Mouse (Mus musculus) cortical plate, adult 2 months (tissue): ENCODE measurements around the gene Ripply1. TPM values are rescaled to one million over a fixed set of nuclear protein-coding genes. Genes with fewer than 3 reads are reported as not detected.
A peak's percentile ranks its signal among the peaks of the same experiment; 100 is the strongest.
"Not testable (repeated sequence)": the region's sequence is repeated elsewhere in the genome, so short reads cannot be mapped to it uniquely, and the experiment has no call there.

Source experiments
- H3K27ac ChIP-seq: fragments of 200-500 bp; 2 replicates; pipeline ENCODE4 v1.5.1; 2012; ENCODE audit warnings: low read length, control low read depth, inconsistent platforms; ENCODE audit not compliant: insufficient read depth
- H3K4me1 ChIP-seq: fragments of 200-500 bp; 2 replicates; pipeline ENCODE4 v1.6.1; 2011; ENCODE audit warnings: low read length; ENCODE audit not compliant: control insufficient read depth, insufficient read depth
- H3K4me3 ChIP-seq: fragments of 200-500 bp; 2 replicates; pipeline ENCODE4 v1.5.1; 2011; ENCODE audit warnings: mild to moderate bottlenecking, low read length, control low read depth; ENCODE audit not compliant: insufficient read depth
- CTCF ChIP-seq: fragments of 200-500 bp; IDR thresholded peaks from 2 replicates; pipeline ENCODE4 v1.5.1; 2011; ENCODE audit warnings: mild to moderate bottlenecking, control low read depth, low read length; ENCODE audit not compliant: insufficient read depth; ENCODE audit errors: extremely low read depth
- POLR2A ChIP-seq: fragments of 200-500 bp; IDR thresholded peaks from 2 replicates; pipeline ENCODE4 v1.6.1; 2011; ENCODE audit warnings: mild to moderate bottlenecking, low read length, control low read depth; ENCODE audit not compliant: insufficient read depth; ENCODE audit errors: extremely low read depth
- polyA plus RNA-seq: library from polyadenylated mRNA; depleted of rRNA; stranded (reverse); fragments of >200 nt; gene quantifications from 2 replicates; pipeline ENCODE4 v1.2.3, GENCODE M21; 2012

Gene Ripply1
- polyA plus RNA-seq, 1 experiment, result not detected

DNA sequence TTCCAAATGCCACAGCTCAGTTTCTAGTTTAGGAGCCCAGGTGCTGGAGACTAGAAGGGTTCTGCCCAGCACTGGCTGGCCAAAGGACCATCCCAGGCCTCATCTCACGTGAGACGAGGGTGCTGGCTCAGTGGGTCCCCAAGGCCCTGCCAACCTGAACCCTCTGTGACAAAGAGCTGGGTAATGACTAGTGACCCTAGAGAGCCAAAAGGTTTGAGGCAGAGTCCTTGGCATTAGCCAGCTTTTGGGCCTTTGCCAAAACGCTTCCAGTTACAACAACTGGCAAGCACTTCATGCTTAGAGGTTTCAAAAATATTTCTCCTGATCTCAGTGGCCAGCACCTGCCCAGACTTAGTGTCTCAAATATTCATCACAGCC, 881 bp upstream of the Ripply1 start:
- no peaks in the 10 kb centered on the region for H3K4me1 ChIP-seq
- H3K4me3 ChIP-seq, result no peak overlapping the region
- TF ChIP-seq CTCF (no peak), POLR2A (no peak)
- H3K27ac ChIP-seq, result no peak overlapping the region

DNA sequence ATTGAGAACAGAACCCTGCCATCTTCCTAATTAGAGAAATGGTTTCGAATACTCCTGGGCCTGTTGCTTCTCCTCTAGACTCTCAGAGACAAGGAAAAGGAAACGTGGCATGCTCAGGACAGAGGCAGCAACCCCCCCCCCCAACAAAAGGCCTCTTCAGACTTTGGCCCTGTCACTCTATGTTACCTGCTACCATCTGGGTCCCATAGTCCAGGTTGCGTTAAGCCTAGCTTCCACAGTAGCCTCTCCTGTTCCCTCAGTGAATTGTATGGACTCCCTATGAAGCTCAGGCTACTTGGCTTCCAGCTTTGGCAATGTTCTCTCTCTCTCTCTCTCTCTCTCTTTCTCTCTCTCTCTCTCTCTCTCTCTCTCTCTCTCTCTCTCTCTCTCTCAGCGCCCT, 590 bp downstream of the Ripply1 start:
- Histone ChIP-seq H3K4me3 (no peak overlapping the region), H3K27ac (no peak overlapping the region), H3K4me1 (no peaks in the 10 kb centered on the region)
- no peak for TF ChIP-seq POLR2A
- TF ChIP-seq CTCF, result no peak

DNA sequence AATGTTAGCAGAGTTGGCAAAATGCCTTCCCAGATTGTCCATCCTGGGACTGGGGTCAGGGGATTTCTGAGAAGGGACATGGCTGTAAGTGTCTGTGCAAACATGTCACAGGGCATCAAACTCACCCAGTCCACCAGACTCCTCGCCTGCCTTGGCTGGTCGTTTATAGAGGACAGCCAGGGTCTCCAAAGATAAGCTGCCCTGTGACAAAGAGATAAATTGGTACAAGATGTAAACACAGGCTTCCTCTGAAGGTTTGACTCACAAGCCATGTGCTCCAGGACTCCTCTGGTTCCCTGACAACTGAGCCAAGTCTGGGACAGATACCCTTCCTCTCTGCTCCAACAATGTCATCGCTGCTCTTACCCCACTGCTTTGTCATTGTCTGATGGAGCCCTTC, 1.2 kb downstream of the Ripply1 start:
- TF ChIP-seq CTCF (no peak), POLR2A (no peak)
- no peak overlapping the region for H3K4me3 ChIP-seq
- H3K27ac ChIP-seq, result no peak overlapping the region
- H3K4me1 ChIP-seq, result no peaks in the 10 kb centered on the region

DNA sequence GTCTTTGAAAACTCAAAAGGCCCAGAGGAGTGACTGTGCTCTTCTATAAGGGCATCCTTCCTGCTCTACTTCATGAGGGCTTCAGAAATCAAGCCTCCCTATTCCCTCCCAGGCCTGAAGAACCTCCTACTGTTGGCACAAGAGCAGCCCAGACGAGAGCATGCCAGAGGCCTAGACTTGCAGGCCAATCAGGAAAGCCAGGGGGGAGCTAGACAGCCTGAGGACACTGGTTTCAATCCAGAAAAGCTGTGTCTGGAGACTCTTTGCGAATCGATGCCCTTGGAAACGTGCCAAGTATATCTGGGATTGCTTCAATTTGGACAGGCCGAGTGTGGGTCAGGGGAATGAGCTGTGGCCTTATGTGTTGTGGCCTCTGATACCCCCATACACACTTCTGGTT, 2.8 kb downstream of the Ripply1 start:
- Histone ChIP-seq H3K4me3 (no peak overlapping the region), H3K4me1 (no peaks in the 10 kb centered on the region), H3K27ac (no peak overlapping the region)
- TF ChIP-seq POLR2A (no peak), CTCF (no peak)

DNA sequence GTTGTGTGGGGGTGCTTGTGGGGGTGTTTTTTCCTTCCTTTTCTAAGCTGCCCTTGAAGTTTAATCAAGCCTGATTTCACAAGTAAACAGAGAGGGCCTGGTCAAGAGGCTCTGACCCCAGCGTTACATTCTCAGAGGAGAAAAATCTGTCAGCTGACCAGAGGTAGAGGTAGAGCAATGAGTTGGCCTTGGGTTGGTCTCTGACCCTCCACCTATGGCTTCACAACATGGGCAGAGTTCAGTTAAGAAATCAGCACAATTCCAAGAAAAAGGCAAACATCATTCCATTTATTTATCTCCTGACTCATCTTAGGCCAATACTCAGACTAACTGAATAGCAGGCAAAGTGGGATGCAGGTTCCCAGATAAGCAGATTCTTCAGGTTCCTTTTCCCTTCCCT, 3.3 kb downstream of the Ripply1 start:
- TF ChIP-seq CTCF, result no peak
- no peak for TF ChIP-seq POLR2A
- Histone ChIP-seq H3K27ac (no peak overlapping the region), H3K4me1 (no peaks in the 10 kb centered on the region), H3K4me3 (no peak overlapping the region)

DNA sequence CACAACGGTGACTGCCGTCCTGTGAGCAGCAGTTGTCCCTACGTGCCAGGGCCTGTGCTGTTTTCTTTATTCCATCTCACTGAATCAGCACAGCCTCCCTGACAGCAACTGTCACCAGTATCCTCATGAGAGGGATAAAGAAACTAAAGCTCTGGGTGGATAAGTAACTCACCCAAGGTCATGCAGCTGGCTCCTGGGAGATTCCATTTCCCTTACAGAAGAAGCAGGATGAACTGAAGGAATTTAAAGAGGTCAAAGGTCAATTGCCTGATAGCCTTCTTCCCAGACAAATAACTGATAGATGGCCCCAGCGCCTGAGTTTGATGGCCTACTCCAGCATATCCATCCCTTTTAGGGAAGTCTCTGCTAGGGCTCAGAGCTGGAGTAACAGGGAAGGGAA, 4.8 kb downstream of the Ripply1 start:
- Histone ChIP-seq H3K27ac (no peak overlapping the region), H3K4me3 (no peak overlapping the region), H3K4me1 (no peaks in the 10 kb centered on the region)
- TF ChIP-seq CTCF (no peak), POLR2A (no peak)

DNA sequence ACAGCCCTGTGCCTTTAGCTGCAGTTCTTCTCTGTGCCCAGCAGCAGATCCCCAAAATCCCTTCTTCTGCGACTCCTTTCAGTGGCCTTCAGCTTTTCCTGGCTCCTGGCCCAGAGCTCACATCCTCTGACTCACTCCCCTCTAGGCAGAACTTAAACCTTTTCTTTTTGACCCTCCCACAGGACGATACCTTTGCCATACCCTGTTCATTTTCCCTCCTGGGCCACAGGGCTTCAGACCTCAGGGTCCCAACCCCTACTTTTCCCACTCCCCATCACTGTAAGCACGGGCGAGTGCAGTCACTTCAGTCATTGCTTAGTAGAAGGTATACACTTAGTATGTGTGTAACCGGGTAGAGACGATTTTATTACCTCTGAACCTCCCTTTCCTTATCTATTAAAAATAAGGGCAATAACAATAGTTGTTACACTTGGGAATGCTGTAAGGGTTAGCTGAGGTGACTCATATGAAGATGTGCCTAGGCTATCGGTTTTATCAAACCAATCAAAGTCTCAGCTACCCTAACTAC, 7.0 kb downstream of the Ripply1 start:
- H3K27ac ChIP-seq, result no peak overlapping the region
- no peaks in the 10 kb centered on the region for H3K4me1 ChIP-seq
- TF ChIP-seq CTCF (no peak), POLR2A (no peak)
- no peak overlapping the region for H3K4me3 ChIP-seq

DNA sequence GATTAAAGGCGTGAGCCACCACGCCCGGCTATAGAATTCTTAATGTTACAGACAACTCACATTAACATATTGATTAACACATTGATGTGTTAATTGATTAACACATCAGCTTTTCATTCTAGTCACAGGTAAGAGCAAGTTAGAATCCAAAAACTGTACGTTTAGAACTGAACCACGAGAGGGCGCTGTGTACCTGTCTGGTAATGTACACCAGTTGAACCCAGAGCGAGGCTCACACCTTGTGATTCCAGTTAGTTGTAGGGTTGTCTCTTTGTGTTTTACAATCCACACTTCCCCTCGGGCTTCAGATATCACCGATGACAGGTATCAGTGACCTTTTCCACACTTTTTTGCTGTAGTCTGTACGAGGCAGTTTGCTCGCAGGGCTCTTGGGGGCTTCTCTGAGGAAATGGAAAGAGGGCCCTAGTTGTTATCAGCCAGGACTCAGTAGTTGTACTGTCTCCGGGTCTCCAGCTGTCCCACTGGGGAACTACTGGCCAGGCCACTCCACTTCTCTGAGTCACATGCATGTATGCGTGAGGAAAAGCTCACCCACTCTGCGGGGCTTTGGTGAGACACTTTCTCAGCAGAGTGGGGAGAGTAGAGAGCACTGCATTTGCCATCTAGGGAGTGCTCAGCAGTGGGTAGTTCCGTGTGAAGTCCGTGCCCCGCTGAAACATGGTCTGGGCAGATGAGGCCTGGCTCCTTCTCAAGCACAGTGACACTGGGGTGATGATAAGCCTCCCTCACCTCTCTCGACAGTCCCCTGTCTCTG, 7.7 kb downstream of the Ripply1 start:
- TF ChIP-seq POLR2A, result no peak
- peak; percentile 54 for TF ChIP-seq CTCF
- H3K27ac ChIP-seq, result no peak overlapping the region

DNA sequence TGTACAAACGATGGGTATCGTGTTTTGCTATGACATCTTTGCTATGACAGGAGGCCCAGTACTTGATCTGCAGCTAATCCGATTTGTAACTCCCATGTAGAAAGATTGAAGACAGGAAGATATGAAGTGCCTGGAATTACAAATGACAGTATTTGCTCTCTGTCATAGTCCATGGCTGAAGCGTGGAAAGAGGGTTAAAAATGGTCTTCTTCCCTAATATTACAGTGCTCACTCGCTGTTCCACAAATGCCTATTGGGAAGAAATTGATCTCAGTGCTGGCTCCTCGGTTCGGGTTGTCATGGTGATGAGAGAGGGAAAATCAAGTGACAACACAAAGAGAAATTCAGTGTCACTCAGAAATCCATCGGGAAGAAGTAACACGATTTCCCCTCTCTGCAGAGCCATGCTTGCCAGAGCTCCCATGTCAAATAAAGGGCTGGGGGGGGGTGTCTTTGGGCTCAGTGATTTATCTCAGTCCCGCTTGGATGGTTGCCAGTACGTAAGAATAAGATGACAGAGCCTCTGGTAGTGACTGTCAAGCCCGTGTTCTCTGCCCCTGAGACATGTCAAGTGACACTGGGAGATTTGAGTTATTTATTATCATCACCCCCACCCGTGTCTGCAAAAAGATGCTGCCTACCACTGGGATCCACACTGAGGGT, 12.0 kb downstream of the Ripply1 start:
- TF ChIP-seq POLR2A (no peak), CTCF (no peak)
- H3K4me1 ChIP-seq, result no peaks in the 10 kb centered on the region
- no peak overlapping the region for H3K4me3 ChIP-seq
- H3K27ac ChIP-seq, result no peak overlapping the region

More for the DNA sequence above, 7.7 kb downstream of the Ripply1 start:
- Histone ChIP-seq H3K4me1 (no peaks in the 10 kb centered on the region), H3K4me3 (no peak overlapping the region)

DNA sequence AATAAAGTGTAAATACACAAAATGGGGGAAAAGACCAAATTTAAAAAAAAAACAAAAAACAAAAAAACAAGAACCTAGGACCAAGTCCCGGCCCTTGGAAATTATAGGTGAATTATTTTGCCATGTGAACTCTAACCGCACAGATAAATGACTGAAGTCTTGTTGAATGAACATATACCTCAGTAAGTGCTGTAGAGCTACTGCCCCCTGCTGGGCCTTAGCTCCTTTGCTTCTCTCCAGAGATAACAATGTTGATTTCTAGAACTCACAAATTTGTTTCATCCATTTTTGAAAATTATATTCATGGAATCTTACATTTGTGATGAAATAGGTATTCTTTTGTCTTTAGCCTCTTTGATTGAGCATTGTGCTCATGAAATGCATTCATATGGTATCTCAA, 19.6 kb downstream of the Ripply1 start:
- Histone ChIP-seq H3K27ac (no peak overlapping the region), H3K4me1 (no peaks in the 10 kb centered on the region), H3K4me3 (no peak overlapping the region)
- TF ChIP-seq CTCF, result peak; percentile 36; the same call in 1 of the 2 replicates
- TF ChIP-seq POLR2A, result no peak

DNA sequence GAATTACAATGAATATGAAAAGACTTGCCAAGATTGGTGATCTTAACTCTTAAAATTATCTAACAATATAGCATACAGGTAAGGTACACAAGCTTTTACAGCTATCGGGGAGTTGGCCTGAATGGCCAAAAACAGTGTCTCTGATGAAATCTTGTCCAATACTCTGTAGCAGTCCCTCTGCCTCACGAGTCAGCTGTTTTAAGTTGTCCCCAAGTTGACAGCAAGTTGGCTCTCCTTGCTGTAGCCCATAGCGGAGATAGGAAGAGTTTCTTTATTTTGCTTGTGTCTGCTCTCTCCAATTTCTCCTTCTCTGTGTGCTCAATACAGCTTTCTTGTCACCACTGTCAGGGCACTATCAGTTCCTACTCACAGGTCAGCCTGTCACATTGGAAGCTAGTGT, 23.5 kb downstream of the Ripply1 start:
- H3K4me3 ChIP-seq, result not testable (repeated sequence)

More for the DNA sequence above, 23.5 kb downstream of the Ripply1 start:
- H3K4me1 ChIP-seq, H3K27ac ChIP-seq: not testable (repeated sequence)
